Mouse (Mus musculus) testis, postnatal 10 days (tissue): ENCODE measurements around the gene Sobp.
A peak's percentile ranks its signal among the peaks of the same experiment; 100 is the strongest.

Source experiments
- DNase-seq: peaks from one replicate; pipeline ENCODE4 v3.0.0; 2021; ENCODE audit warnings: low spot score

The Sobp gene

GRCm38 (mm10) chr10:43034811-43035210, 139.5 kb downstream of the Sobp start:
- DNase-seq: no peak

GRCm38 (mm10) chr10:43033481-43034248, 140.7 kb downstream of the Sobp start:
- DNase-seq: no peak

- no peak for DNase-seq
These were observed 147.3 kb downstream of the Sobp start for GRCm38 (mm10) chr10:43027006-43027405.

- DNase-seq: no peak
These were observed 150.7 kb downstream of the Sobp start for GRCm38 (mm10) chr10:43023454-43024194.

GRCm38 (mm10) chr10:43022190-43022761, 152.1 kb downstream of the Sobp start:
- DNase-seq: no peak

GRCm38 (mm10) chr10:43021512-43022116, 152.7 kb downstream of the Sobp start:
- DNase-seq: peak; percentile 57

GRCm38 (mm10) chr10:43021017-43021416, 153.3 kb downstream of the Sobp start:
- peak; percentile 52 for DNase-seq

- no peak for DNase-seq
These were observed 159.5 kb downstream of the Sobp start for GRCm38 (mm10) chr10:43014782-43015181.

GRCm38 (mm10) chr10:43014358-43014757, 160.0 kb downstream of the Sobp start:
- DNase-seq: no peak

GRCm38 (mm10) chr10:43008116-43008515, 166.2 kb downstream of the Sobp start:
- DNase-seq: no peak

- no peak for DNase-seq
These were observed 167.8 kb downstream of the Sobp start for GRCm38 (mm10) chr10:43006534-43006933.

- no peak for DNase-seq
These were observed 168.7 kb downstream of the Sobp start for GRCm38 (mm10) chr10:43005677-43006076.

- no peak for DNase-seq
These were observed 169.3 kb downstream of the Sobp start for GRCm38 (mm10) chr10:43005031-43005430.

GRCm38 (mm10) chr10:43004174-43004734, 170.1 kb downstream of the Sobp start:
- DNase-seq: no peak

GRCm38 (mm10) chr10:43003466-43003757, 170.9 kb downstream of the Sobp start:
- no peak for DNase-seq

- DNase-seq: no peak
These were observed 171.4 kb downstream of the Sobp start for GRCm38 (mm10) chr10:43002721-43003465.

GRCm38 (mm10) chr10:43002066-43002678, 172.2 kb downstream of the Sobp start:
- DNase-seq: no peak

- DNase-seq: no peak
These were observed 172.9 kb downstream of the Sobp start for GRCm38 (mm10) chr10:43001433-43001832.

- DNase-seq: no peak
These were observed 175.0 kb downstream of the Sobp start for GRCm38 (mm10) chr10:42999324-42999723.

GRCm38 (mm10) chr10:42997278-42997677, 177.1 kb downstream of the Sobp start:
- DNase-seq: no peak

GRCm38 (mm10) chr10:42995484-42995895, 178.8 kb downstream of the Sobp start:
- no peak for DNase-seq
